Mouse (Mus musculus) left cerebral cortex, adult 11 months (tissue): ENCODE results near the gene Islr2.

Source experiments
- DNase-seq: peaks from one replicate; pipeline ENCODE4 v3.0.0; 2022; ENCODE audit warnings: low spot score

The Islr2 gene

GRCm38 (mm10) chr9:58196610-58197567 is 7.2 kb downstream of the Islr2 start:
- no peak for DNase-seq

DNA sequence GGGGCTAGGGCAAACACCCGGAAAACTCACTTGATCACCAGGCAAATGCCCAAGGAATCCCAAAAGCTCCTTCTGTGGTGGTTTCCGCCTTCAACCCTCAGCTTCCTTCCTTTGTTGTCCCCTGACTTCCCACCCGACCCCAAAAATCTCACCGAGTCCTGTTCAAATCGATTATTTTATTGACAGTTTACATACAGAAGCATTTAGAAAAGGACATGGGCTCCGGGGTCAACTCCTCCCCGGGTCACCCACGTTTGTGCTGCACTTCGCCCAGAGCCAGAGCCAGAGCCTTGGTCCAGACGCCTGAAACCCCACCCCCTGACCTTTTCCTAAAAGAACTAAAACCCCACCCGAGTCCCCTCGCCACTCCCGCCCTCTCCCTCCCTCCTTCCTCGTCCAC is 8.0 kb downstream of the Islr2 start:
- no peak for DNase-seq

DNA sequence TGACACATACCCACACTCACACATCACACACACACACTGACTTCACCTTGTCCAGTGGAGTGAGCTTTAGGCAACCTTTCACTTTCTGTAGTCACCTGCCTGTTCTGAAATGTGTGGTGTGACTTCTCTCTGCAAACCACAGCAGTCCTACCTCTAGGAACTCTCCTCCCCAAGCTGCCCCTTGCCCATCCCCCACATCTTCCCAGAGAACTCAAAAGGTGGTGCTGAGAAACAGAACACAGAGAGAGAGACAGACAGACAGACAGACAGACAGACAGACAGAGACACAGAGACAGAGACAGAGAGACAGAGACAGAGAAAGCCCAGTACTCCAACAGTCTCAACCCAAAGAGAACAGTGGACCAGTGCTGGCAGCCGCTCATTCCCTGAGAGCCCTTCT is 8.4 kb downstream of the Islr2 start:
- no peak for DNase-seq

- no peak for DNase-seq
These were observed 9.9 kb downstream of the Islr2 start for GRCm38 (mm10) chr9:58194222-58194621.

DNA sequence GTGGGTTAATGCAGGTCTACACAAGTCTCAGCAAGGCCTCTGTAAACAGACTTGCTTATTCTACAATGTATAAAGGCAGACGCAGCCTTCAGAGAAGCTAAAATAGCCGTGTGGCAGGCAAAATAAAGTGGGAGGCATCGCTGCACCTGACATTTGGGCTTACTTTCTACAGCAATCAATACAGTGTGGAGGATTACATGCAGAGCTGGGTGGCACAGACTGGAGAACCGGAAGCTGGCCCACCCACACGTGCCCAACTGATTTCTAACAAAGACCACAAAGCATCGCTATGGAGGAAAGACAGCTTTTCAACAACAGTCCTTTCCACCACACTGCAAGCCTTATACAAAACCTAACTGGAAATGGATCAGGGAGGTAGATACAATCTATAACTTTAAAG is 19.7 kb downstream of the Islr2 start:
- no peak for DNase-seq

DNA sequence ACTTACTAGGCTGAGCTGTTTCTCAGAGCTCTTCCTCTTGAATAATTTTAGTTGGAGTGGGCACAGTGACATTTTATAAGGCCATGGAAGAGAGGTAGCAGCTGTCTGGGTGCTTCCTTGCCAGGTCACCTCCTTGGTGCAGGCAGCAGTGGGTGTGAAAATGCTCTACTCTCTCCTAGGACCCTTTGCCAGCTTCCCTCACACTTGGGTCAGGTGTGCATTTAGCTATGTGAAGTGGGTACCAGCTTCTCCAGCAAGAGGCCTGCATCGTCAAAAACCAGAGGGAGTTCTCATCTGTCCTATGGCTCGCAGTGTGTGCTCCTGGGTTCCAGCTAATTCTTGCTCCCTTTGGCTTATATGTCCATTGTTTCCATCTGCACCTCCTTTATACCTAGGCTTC is 24.7 kb downstream of the Islr2 start:
- DNase-seq: no peak

- no peak for DNase-seq
These were observed 27.0 kb downstream of the Islr2 start for GRCm38 (mm10) chr9:58177165-58177564.

DNA sequence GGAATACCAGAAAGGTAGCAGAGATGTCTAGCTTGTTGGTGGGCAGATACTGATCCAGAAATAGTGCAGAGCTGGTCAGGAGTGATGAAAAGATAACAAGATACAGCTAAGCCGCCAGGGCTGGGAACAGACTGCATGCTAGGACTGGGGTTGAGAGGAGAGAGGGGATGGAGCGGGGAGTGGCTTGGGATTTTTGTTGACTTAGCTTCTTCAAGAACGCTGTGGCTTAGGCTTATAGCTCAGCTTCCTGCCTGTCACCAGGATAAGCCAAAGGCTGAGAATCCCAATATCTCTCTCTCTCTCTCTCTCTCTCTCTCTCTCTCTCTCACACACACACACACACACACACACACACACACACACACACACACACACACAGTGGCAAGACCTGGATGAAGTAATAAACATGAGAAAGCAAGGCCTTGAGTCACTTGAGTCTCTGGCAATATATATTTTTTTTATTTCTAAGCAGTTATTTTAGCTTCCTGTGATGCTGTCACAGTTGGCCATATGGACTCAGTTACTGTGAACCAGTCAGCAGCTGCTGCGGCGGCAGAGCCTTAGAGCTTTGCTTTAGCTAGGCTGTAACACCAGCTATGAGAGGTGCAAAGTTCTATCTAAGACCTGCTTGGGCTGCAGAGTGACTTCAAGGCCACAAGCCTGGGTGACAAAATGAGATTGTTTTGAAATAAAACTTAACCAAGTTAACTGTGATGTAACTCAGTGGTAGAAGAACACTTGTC is 28.2 kb downstream of the Islr2 start:
- DNase-seq: no peak

GRCm38 (mm10) chr9:58174818-58175251 is 29.3 kb downstream of the Islr2 start:
- DNase-seq: no peak

GRCm38 (mm10) chr9:58172863-58173262 is 31.3 kb downstream of the Islr2 start:
- no peak for DNase-seq

- DNase-seq: no peak
These were observed 34.7 kb downstream of the Islr2 start for GRCm38 (mm10) chr9:58169426-58169825.

DNA sequence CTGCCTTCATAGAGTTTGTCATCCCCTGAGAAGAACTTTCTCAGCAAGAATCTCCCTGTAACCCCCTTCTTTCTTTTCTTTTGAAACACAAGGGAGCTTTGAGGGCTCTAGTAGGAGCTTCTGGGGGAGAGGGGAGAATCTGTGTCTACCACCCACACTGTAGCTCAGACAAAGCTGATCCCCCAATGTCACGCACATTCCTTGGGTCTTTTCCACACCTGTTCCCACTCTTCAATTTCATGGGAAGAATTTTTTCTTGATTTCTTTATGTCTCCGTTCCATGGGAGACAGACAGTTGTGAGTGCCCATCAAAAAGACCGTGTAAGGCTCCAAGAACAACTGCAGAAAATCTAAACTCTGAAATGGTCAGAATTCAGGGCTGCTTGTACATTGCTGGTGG is 35.2 kb downstream of the Islr2 start:
- no peak for DNase-seq

DNA sequence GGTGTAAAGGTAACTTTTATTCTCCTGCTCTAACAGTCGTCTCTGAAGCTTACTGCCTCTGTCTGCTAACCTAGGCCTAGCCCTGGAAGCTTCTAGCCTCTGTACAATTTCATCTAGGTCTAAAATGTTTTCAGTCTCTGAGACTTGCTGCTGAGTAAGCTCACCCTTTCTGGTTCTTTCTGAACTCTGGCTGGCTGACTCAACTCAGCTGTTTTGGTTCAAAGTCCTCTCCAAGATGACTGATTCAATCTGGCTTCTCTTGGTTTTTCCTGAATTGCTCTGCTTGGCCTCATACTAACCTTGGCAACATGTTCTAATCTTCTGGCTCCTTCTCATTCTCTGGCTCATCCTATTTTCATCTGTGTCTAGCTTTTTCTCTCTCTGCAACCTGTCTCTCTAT is 38.3 kb downstream of the Islr2 start:
- no peak for DNase-seq

DNA sequence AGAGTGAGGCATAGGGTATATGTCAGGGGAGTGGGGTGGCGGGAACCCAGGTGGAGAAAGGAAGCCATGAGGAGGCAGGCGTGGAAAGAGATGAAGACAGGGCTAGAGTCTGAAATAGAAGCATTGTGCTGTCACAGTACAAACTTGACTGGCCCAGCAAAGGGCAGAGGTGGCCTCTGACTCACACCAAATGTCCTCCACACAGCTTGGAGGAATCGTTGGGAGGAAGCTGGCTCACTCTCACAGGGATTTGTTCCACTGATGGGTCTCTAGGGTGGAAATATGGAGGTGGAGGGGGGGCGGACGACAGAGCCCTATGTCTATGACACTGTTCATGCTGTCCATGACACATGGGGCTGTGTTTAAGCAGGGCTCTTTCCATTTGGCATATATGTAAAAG is 41.0 kb downstream of the Islr2 start:
- DNase-seq: no peak

DNA sequence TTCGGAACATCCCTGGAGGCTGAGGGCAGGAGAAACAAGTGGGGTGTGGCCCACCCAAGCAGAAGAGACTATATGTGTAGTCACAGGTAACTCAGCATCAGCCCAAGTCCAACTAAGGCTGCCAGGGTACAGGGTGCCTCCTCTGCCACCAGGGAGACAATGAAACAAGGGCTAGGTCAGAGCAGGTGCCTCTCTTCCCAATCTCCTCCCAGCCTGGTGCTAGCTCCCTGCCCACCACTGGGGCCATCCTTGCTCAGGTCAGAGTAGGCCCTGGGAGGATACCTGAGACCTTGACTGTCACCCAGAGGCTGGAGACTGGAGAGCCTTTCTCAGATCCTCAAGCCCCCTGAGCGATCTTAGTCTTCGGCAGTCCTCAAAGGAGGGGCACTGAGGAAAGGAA is 41.9 kb downstream of the Islr2 start:
- DNase-seq: no peak

DNA sequence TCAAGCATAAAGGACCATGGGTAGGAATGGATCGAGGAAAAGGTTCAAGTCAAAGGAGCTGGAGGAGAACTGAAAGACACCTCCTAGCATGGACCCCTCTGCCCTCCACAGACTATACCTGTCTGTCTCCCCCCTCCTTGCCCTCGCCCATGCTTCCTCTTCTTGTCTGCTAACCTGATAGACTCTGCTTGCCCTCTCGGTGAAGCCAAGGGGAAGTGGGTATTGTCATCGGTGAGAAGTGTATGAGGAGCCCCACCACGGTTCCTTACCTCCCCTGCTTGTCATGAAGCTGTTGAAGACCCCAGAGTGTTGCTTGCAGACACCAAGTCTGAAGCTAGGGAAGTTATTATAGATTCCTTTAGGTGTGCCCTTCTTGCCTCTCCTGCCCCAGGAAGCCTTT is 43.8 kb downstream of the Islr2 start:
- no peak for DNase-seq

DNA sequence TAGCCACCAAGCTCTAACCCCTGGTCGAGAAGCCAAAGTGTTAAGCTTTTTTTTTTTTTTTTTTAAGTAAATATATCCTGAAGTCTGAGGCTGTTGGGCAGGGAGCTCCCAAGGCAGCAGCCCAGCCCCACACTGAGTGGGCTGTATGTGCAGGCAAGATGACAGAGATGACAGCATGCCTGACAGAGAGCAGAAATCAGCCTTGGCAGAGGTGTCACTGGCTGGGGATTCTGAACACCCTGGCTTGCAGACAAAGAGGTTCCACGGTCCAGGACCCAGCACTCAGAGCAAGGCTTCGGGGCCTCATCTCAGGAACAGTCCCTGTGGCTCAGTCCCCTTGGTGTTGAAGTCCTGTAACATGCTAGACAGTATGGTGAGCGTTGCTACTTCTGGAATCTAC is 44.3 kb downstream of the Islr2 start:
- no peak for DNase-seq

DNA sequence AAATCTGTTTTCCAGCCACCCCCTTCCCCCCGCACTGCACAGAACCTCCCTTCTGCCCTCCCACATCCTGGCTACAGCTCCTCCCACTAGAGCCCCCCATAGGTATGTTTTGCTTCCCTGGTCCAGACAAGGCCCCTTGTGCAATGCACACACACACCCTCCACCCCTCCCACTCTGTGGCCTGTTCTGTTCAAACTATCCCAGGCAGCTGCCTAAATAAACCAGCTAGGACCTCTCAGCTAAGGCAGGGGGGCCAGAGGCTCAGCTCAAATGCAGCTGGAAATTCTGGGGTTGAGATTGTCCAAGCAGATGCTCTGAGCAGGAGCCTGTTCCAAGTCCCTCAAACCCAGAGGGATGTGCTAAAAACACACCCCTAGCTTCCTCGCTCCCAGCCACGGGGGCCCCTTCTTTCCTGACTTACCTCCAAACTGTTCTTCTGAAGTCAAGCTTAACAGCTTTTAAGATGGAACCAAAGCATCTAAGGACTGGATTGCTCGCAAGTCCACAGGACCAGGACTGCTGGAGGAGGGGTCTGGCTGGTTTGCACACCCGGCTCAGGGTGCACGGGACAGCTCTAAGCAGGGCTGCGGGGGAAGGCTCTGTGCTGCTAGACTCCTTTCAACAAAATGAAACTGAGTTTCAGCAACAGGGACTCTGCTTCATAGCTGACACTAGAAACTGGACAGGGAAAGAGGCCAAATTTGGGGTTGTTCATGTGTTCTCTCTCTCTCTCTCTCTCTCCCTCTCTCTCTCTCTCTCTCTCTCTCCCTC is 45.4 kb downstream of the Islr2 start:
- DNase-seq: no peak

DNA sequence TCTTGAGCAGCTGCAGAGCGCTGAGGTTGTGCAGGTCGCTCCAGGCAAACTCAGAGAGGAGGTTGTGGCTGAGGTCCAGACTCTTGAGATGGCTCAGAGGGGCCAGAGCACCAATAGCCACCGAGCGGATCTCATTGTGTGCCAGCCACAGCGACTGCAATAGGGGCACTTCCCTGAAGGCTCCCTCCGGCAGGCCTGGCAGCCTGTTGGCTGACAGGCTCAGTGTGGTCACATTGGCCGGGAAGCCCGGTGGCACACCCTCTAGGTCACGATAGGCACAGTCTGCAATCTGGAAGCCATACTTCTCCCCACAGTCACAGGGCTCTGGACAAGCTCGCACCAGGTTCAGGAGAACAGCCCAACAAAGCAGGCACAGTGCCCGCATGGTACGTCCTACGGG is 46.3 kb downstream of the Islr2 start:
- no peak for DNase-seq

DNA sequence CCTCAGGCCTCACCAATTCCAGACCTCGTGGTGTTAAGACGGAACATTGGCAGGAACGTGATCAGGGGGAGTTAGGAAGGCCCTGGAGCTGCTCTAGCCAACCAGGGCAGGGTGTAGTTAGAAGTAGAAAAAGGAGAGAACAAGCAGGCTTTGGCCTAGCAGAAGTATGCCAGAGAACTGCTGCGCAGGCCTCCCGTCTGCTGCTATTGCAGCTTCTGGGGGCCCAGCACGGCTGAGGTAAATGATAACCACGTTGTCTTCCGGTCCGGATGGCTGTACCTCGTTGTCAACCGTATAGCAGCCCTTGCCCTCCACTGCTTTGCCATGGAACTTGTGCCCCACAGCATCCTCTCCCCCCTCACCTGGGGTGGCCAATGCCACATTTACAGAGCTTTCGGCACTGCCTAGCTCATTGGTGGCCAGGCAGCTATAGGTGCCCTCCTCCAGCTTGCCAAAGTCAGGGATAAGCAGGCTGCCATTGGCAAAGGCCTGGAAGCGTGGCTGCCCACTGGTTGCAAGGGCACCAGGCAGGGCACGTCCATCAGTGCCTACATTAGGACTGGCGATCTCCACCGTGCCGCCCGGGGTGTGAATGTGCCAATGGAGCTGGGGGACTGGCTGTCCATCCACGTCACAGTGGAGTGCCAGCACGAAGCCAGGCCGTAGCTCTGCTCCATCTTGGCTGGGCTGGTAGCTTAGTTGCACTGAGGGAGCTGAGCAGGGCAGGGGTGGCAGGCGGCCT is 47.1 kb downstream of the Islr2 start:
- no peak for DNase-seq

GRCm38 (mm10) chr9:58155366-58155765 is 48.8 kb downstream of the Islr2 start:
- no peak for DNase-seq

GRCm38 (mm10) chr9:58153095-58153494 is 51.0 kb downstream of the Islr2 start:
- DNase-seq: no peak
